In the genomic region with DNA sequence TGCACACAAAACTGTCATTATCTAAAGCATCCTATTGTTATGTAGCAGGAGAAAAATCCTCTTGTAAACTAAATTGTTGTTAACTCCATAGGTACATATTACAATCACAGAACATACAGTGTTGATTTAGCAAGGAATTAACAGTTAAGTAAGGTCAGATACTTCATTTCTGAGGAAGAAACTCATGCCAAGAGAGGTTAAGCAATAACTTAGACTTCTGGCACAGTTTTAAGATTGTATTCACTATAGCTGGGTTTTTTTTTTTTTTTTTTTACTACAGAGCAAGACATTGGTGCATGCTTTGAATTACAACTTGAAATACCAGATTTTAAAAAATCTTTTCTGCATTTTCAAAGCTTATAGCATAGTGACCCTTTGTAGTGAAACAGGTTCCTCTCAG, we compare ENCODE assay signal across 22 mouse cellular contexts. TPM values are rescaled to one million over a fixed set of nuclear protein-coding genes. Genes with fewer than 3 reads are reported as not detected.
DNase-seq lines count a peak whose midpoint lies in the region; ATAC-seq and TF ChIP-seq lines count a peak whose summit lies in the region.
"Had no signal": no experiment of that assay in that cellular context is flagged by ENCODE, and none has a peak within 500 bp of the region (broad histone marks: within the 10 kb centered on the region; RNA-seq: fewer than 3 reads in every experiment).

No protein-coding gene starts in this region.

- no peak overlapping the region for H3K4me3 ChIP-seq in lung, embryonic 14.5 days (ENCODE audit: low read depth, low read length)
- H3K4me3 ChIP-seq: embryonic facial prominence, embryonic 12.5 days; embryonic facial prominence, embryonic 15.5 days; forebrain, embryonic 12.5 days; forebrain, embryonic 15.5 days; heart, embryonic 12.5 days; heart, embryonic 15.5 days; hindbrain, embryonic 10.5 days; hindbrain, embryonic 13.5 days had no signal

- no peak for ATAC-seq in lung, embryonic 14.5 days (ENCODE audit: insufficient read depth)
- ATAC-seq: forebrain, embryonic 15.5 days; hindbrain, embryonic 16.5 days; Patski had no signal

- no peak overlapping the region for H3K9ac ChIP-seq in lung, embryonic 14.5 days
- H3K9ac ChIP-seq: embryonic facial prominence, embryonic 12.5 days; embryonic facial prominence, embryonic 15.5 days; forebrain, embryonic 12.5 days; forebrain, embryonic 15.5 days; heart, embryonic 12.5 days; heart, embryonic 15.5 days; hindbrain, embryonic 13.5 days had no signal

- no peak overlapping the region for H3K4me2 ChIP-seq in lung, embryonic 14.5 days
- H3K4me2 ChIP-seq: embryonic facial prominence, embryonic 12.5 days; embryonic facial prominence, embryonic 15.5 days; forebrain, embryonic 12.5 days; forebrain, embryonic 15.5 days; heart, embryonic 12.5 days; heart, embryonic 15.5 days; hindbrain, embryonic 13.5 days had no signal

- no peaks in the 10 kb centered on the region for H3K9me3 ChIP-seq in lung, embryonic 14.5 days (ENCODE audit: low read depth, low read length)
- H3K9me3 ChIP-seq: embryonic facial prominence, embryonic 12.5 days; embryonic facial prominence, embryonic 15.5 days; forebrain, embryonic 12.5 days; forebrain, embryonic 15.5 days; heart, embryonic 12.5 days; heart, embryonic 15.5 days; hindbrain, embryonic 10.5 days; hindbrain, embryonic 13.5 days had no signal

- TF ChIP-seq CTCF in lung, embryonic 14.5 days (IDR thresholded peaks at IDR 0.05; ENCODE audit: low read depth) = no peak

- no peaks in the 10 kb centered on the region for H3K36me3 ChIP-seq in lung, embryonic 14.5 days (ENCODE audit: insufficient read depth)
- H3K36me3 ChIP-seq: embryonic facial prominence, embryonic 12.5 days; embryonic facial prominence, embryonic 15.5 days; forebrain, embryonic 12.5 days; forebrain, embryonic 15.5 days; heart, embryonic 12.5 days; heart, embryonic 15.5 days; hindbrain, embryonic 10.5 days; hindbrain, embryonic 13.5 days had no signal

- peak; percentile 4 for DNase-seq in lung, embryonic 14.5 days
- no peak for DNase-seq in lung, postnatal 10 days
- peak; percentile 28 for DNase-seq in lung, postnatal 25 days (ENCODE audit: low spot score)
- DNase-seq in lung, postnatal 4 days = no peak
- DNase-seq in adipocyte (ENCODE audit: low spot score) = peak; percentile 86
- DNase-seq in spleen, postnatal 10 days (ENCODE audit: low spot score in 2 of 2) = no peak
- DNase-seq: adrenal gland, adult 2 months; adrenal gland, postnatal 14 days; gastrocnemius, postnatal 25 days; heart, adult 18-20 months; heart, postnatal 10 days; heart, postnatal 36 days had no signal

- no peak overlapping the region for H3K27ac ChIP-seq in lung, embryonic 14.5 days (ENCODE audit: low read depth)
- H3K27ac ChIP-seq: embryonic facial prominence, embryonic 12.5 days; embryonic facial prominence, embryonic 15.5 days; forebrain, embryonic 12.5 days; forebrain, embryonic 15.5 days; heart, embryonic 15.5 days; hindbrain, embryonic 10.5 days; hindbrain, embryonic 13.5 days had no signal

- H3K4me1 ChIP-seq in lung, embryonic 14.5 days (ENCODE audit: insufficient read depth) = no peaks in the 10 kb centered on the region
- H3K4me1 ChIP-seq: embryonic facial prominence, embryonic 12.5 days; embryonic facial prominence, embryonic 15.5 days; forebrain, embryonic 12.5 days; forebrain, embryonic 15.5 days; heart, embryonic 15.5 days; hindbrain, embryonic 10.5 days; hindbrain, embryonic 13.5 days had no signal

- H3K27me3 ChIP-seq in lung, embryonic 14.5 days (ENCODE audit: insufficient read depth, low read length) = no peaks in the 10 kb centered on the region
- H3K27me3 ChIP-seq: embryonic facial prominence, embryonic 12.5 days; embryonic facial prominence, embryonic 15.5 days; forebrain, embryonic 12.5 days; forebrain, embryonic 15.5 days; heart, embryonic 12.5 days; heart, embryonic 15.5 days; hindbrain, embryonic 13.5 days; Patski had no signal

RNA-seq across cellular contexts. Expression of gene Tigd2, which starts 24.5 kb away (rescaled TPM):
- 9.4 and 10.8 TPM in 2 replicates for polyA plus RNA-seq in lung, embryonic 14.5 days (2014; fragmentation: Nextera tagmentation; extraction: Ambion mirVana)

Comparison
In these comparisons a context has a peak if more than half of its experiments do, and no peak if none do; other contexts are left out.
1. DNase-seq: peak in lung, embryonic 14.5 days (single experiment), lung, postnatal 25 days (single experiment) and adipocyte (single experiment); none in lung, postnatal 10 days (single experiment), lung, postnatal 4 days (0 of 2) and spleen, postnatal 10 days (0 of 2).